Mouse (Mus musculus): Measurements from ENCODE around the gene Dusp2. TPM values are rescaled to one million over a fixed set of nuclear protein-coding genes. Genes with fewer than 3 reads are reported as not detected.

Dusp2 gene
- polyA plus RNA-seq, 1 experiment from 2014 or later = 5.2 TPM

GRCm38 (mm10) chr2:127347147-127347985, 11.4 kb downstream of the Dusp2 start:
- H3K27me3 ChIP-seq (ENCODE audit: insufficient read depth, poor library complexity, severe bottlenecking) = no peaks in the 10 kb centered on the region
- no peak overlapping the region for H3K4me3 ChIP-seq
- no peaks in the 10 kb centered on the region for H3K36me3 ChIP-seq
- no peak for DNase-seq (ENCODE audit: low spot score)
- no peaks in the 10 kb centered on the region for H3K4me1 ChIP-seq (replicated peaks)
- WGBS = 83% methylated on average over 13 of the region's 13 CpGs
- no peak overlapping the region for H3K27ac ChIP-seq
- no peaks in the 10 kb centered on the region for H3K9me3 ChIP-seq

GRCm38 (mm10) chr2:127353881-127354280, 17.9 kb downstream of the Dusp2 start:
- no peak overlapping the region for H3K27ac ChIP-seq
- no peaks in the 10 kb centered on the region for H3K36me3 ChIP-seq
- no peak overlapping the region for H3K4me3 ChIP-seq
- WGBS = 89% methylated on average over 4 of the region's 4 CpGs
- DNase-seq (ENCODE audit: low spot score) = no peak
- peaks cover 10% of the 10 kb centered on the region for H3K27me3 ChIP-seq (ENCODE audit: insufficient read depth, poor library complexity, severe bottlenecking)
- no peaks in the 10 kb centered on the region for H3K4me1 ChIP-seq (replicated peaks)
- no peaks in the 10 kb centered on the region for H3K9me3 ChIP-seq

GRCm38 (mm10) chr2:127362459-127363281, 26.7 kb downstream of the Dusp2 start, which contains the start of gene Adra2b:
TSS of gene Adra2b (plus strand) at chr2:127363208.
- Histone ChIP-seq H3K27ac (peak within 1 kb of the TSS; percentile 45; the same call in 1 of the 2 replicates), H3K36me3 (no peaks in the 10 kb centered on the region), H3K9me3 (no peaks in the 10 kb centered on the region), H3K27me3 (ENCODE audit: insufficient read depth, poor library complexity, severe bottlenecking) (peaks cover 74% of the 10 kb centered on the region), H3K4me3 (peak within 1 kb of the TSS; percentile 50), H3K4me1 (replicated peaks) (peaks cover 25% of the 10 kb centered on the region)
- under 1% methylated on average over 49 of the region's 49 CpGs for WGBS
- DNase-seq (ENCODE audit: low spot score) = peak; percentile 83

- H3K36me3 ChIP-seq = no peaks in the 10 kb centered on the region
- peaks cover 25% of the 10 kb centered on the region for H3K4me1 ChIP-seq (replicated peaks)
- under 1% methylated on average over 28 of the region's 28 CpGs for WGBS
- DNase-seq (ENCODE audit: low spot score) = no peak
- H3K9me3 ChIP-seq = no peaks in the 10 kb centered on the region
- H3K27me3 ChIP-seq (ENCODE audit: insufficient read depth, poor library complexity, severe bottlenecking) = peaks cover 79% of the 10 kb centered on the region
- H3K27ac ChIP-seq = peak overlapping the region; percentile 30; the same call in 1 of the 2 replicates
- peak overlapping the region; percentile 50 for H3K4me3 ChIP-seq
Observed at GRCm38 (mm10) chr2:127363282-127363652, 27.3 kb downstream of the Dusp2 start.

- H3K27me3 ChIP-seq (ENCODE audit: insufficient read depth, poor library complexity, severe bottlenecking) = peaks cover 79% of the 10 kb centered on the region
- no peak for DNase-seq (ENCODE audit: low spot score)
Observed at GRCm38 (mm10) chr2:127363696-127364095, 27.7 kb downstream of the Dusp2 start.

GRCm38 (mm10) chr2:127364452-127364851, 28.5 kb downstream of the Dusp2 start:
- H3K27me3 ChIP-seq (ENCODE audit: insufficient read depth, poor library complexity, severe bottlenecking) = peaks cover 79% of the 10 kb centered on the region
- H3K36me3 ChIP-seq = no peaks in the 10 kb centered on the region
- WGBS = 20% methylated on average over 8 of the region's 8 CpGs
- no peaks in the 10 kb centered on the region for H3K9me3 ChIP-seq
- H3K4me3 ChIP-seq = peak overlapping the region; percentile 50
- peak overlapping the region; percentile 45; the same call in 1 of the 2 replicates for H3K27ac ChIP-seq
- DNase-seq (ENCODE audit: low spot score) = no peak
- H3K4me1 ChIP-seq (replicated peaks) = peaks cover 25% of the 10 kb centered on the region

More at GRCm38 (mm10) chr2:127363696-127364095, 27.7 kb downstream of the Dusp2 start:
- peak overlapping the region; percentile 50 for H3K4me3 ChIP-seq
- WGBS = 8% methylated on average over 20 of the region's 20 CpGs
- no peak overlapping the region for H3K27ac ChIP-seq
- H3K9me3 ChIP-seq = no peaks in the 10 kb centered on the region
- peaks cover 25% of the 10 kb centered on the region for H3K4me1 ChIP-seq (replicated peaks)
- no peaks in the 10 kb centered on the region for H3K36me3 ChIP-seq

GRCm38 (mm10) chr2:127367126-127367820, 31.3 kb downstream of the Dusp2 start:
- 71% methylated on average over 10 of the region's 10 CpGs for WGBS

GRCm38 (mm10) chr2:127369703-127370376, 33.9 kb downstream of the Dusp2 start:
- Histone ChIP-seq H3K27ac (peak overlapping the region; percentile 73), H3K4me3 (no peak overlapping the region), H3K27me3 (ENCODE audit: insufficient read depth, poor library complexity, severe bottlenecking) (peaks cover 38% of the 10 kb centered on the region), H3K9me3 (no peaks in the 10 kb centered on the region), H3K4me1 (replicated peaks) (peaks cover 24% of the 10 kb centered on the region), H3K36me3 (no peaks in the 10 kb centered on the region)
- DNase-seq (ENCODE audit: low spot score) = no peak
- 69% methylated on average over 5 of the region's 5 CpGs for WGBS

More at GRCm38 (mm10) chr2:127367126-127367820, 31.3 kb downstream of the Dusp2 start:
- Histone ChIP-seq H3K4me3 (no peak overlapping the region), H3K36me3 (no peaks in the 10 kb centered on the region), H3K27ac (peak overlapping the region; percentile 40; the same call in 1 of the 2 replicates), H3K4me1 (replicated peaks) (peaks cover 47% of the 10 kb centered on the region), H3K27me3 (ENCODE audit: insufficient read depth, poor library complexity, severe bottlenecking) (peaks cover 63% of the 10 kb centered on the region), H3K9me3 (no peaks in the 10 kb centered on the region)
- DNase-seq (ENCODE audit: low spot score) = no peak

GRCm38 (mm10) chr2:127370561-127371483, 34.9 kb downstream of the Dusp2 start:
- DNase-seq (ENCODE audit: low spot score) = no peak
- peak overlapping the region; percentile 73 for H3K27ac ChIP-seq
- no peaks in the 10 kb centered on the region for H3K9me3 ChIP-seq
- peaks cover 28% of the 10 kb centered on the region for H3K4me1 ChIP-seq (replicated peaks)
- peaks cover 28% of the 10 kb centered on the region for H3K27me3 ChIP-seq (ENCODE audit: insufficient read depth, poor library complexity, severe bottlenecking)
- H3K36me3 ChIP-seq = no peaks in the 10 kb centered on the region
- WGBS = 42% methylated on average over 9 of the region's 9 CpGs
- peak overlapping the region; percentile 21; the same call in 1 of the 2 replicates for H3K4me3 ChIP-seq

- H3K36me3 ChIP-seq = no peaks in the 10 kb centered on the region
- no peak overlapping the region for H3K4me3 ChIP-seq
- H3K27me3 ChIP-seq (ENCODE audit: insufficient read depth, poor library complexity, severe bottlenecking) = peaks cover 21% of the 10 kb centered on the region
- no peaks in the 10 kb centered on the region for H3K9me3 ChIP-seq
- WGBS = 87% methylated on average over 1 of the region's 1 CpGs
- no peak for DNase-seq (ENCODE audit: low spot score)
- peaks cover 29% of the 10 kb centered on the region for H3K4me1 ChIP-seq (replicated peaks)
- peak overlapping the region; percentile 73 for H3K27ac ChIP-seq
Observed at GRCm38 (mm10) chr2:127371484-127371861, 35.5 kb downstream of the Dusp2 start.

- 88% methylated on average over 2 of the region's 2 CpGs for WGBS
- Histone ChIP-seq H3K36me3 (no peaks in the 10 kb centered on the region), H3K27ac (no peak overlapping the region), H3K4me1 (replicated peaks) (peaks cover 32% of the 10 kb centered on the region), H3K27me3 (ENCODE audit: insufficient read depth, poor library complexity, severe bottlenecking) (peaks cover 15% of the 10 kb centered on the region), H3K4me3 (no peak overlapping the region), H3K9me3 (no peaks in the 10 kb centered on the region)
- no peak for DNase-seq (ENCODE audit: low spot score)
Observed at GRCm38 (mm10) chr2:127372082-127372481, 36.1 kb downstream of the Dusp2 start.

Data from hindbrain, embryonic 10.5 days (tissue).